Mouse (Mus musculus) MEL-GATA-1-ER (cell line): ENCODE measurements around the gene Gmcl1.

Experiments used
- DNase-seq: peaks from one replicate; pipeline ENCODE4 v3.0.0-alpha.2; 2012; ENCODE audit warnings: low read depth; ENCODE audit errors: extremely low read depth

The Gmcl1 gene

GRCm38 (mm10) chr6:86665076-86665475, 68.1 kb downstream of the Gmcl1 start:
- DNase-seq, result no peak

DNA sequence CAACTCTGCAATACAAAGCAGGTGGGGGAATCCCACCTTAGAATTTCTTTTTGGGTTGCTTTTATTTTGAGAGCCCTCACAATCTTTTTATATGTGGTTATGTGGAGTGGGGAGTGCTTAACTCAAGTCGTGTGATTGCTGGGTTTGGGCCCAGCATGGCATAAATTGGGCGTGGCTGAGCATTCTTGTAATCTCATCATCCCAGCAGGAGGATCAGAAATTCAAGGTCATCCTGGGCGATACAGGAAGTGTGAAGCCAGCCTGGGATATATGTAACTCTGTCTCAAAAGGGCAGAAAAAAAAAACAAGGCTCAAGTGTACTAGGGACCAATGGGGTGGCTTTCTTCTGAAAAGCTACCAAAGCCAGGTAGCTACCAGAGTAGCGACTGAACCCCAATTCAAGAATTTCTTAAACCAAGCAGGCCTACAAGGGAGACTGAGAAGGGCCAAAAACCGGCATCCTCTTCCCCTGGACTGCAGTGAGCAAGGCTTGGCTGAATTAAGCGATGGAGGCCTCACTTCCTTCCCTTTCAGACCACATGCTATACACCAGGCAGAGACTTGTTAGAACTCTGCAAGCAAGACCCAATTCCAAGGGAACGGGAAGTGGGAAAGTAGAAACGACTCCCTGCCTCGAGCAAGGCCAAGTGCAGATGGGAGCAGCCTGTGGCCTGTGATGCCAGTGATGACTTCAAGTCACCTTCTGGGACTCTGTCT, 72.9 kb downstream of the Gmcl1 start:
- DNase-seq, result no peak

DNA sequence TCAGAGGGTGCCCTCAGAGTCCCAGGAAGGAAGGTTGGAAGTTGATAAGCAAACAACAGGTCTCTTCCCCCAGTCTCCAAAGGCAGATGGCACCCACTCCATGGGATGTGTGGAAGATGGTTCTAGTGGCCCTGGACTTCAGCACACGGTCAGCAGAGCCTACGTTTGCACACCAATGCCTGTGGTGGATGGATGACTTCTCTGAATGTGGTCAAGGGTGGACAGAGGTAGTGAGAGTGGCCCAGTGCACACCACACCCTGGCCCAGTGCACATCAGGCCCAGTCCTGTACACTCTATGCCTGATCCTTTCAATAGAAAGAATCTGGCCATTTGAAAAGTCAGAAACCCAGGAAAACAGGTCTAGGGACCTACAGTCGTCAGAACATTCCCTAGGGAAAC, 74.7 kb downstream of the Gmcl1 start:
- DNase-seq, result no peak

DNA sequence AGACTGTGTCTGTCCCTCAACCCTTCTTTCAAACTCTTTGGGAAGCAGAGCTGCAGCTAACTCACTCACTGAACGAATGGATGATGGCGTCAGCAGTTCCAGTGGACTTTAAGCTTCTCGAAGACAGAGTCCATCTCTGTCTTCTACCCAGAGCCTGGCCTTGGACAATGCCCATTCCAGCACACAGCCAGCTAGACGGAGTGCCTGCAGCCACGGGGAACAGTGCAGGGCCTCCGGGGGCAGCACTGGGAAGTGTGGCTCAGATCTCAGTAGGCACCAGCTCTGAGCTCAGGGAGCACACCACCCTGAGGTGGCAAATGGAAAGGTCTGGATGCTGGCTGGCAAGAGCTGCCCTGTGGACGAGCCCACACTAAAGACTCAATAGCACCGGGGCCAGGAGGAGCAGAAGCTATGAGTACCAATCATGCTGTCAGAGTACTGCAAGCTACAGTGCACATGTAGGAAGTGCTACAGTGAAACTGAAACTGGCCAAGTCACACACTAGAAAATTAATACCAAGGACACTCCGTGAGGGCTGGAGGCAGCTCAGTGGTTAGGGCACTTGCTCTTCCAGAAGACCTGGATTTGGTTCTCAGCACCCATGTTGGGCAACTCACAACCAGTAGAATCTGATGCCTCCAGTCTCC, 78.8 kb downstream of the Gmcl1 start:
- no peak for DNase-seq

DNA sequence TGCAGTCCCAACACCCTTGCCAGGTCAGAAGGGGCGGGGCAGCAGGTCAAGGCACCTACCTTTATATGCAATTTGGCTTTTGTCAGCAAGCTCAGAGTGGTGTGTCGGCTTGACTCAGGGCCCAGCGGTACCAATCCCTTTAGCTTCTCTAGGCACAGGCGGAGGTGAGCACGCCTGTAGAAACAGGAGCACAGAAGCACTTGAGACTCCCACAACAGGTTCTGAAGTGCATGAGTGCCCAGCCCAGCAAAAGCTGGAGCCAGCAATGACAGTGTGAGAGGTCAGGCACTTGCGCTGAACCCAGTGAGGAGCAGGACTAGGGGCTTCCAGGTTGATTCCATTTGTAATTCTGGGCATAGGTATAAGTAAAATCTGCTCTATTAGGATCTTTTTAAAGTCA, 80.2 kb downstream of the Gmcl1 start:
- DNase-seq, result no peak

- DNase-seq, result no peak
These were observed 87.0 kb downstream of the Gmcl1 start for GRCm38 (mm10) chr6:86646143-86646542.

DNA sequence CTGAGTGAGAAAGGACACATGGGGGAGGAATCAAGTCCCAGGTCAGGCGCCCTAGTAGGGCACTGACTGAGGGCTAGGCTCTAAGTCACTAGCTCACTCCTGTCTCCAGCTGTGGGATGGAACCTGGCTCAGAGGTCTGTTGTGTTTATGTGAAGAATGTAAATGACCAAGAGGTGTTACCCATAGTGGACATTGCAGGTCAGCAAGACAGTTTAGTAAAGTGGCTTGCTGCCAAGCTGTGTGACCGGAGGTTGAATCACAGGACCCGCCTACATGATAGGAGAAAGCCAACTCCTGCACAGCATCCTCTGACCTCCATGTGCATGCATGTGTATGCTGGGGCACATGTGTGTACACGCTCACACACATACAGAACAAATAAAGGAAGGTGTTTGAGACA, 87.6 kb downstream of the Gmcl1 start:
- DNase-seq, result no peak

- no peak for DNase-seq
These were observed 88.3 kb downstream of the Gmcl1 start for GRCm38 (mm10) chr6:86644775-86645400.
